ENCODE assay signal across 8 mouse cellular contexts in genomic region chr16:78575852-78576477, GRCm38 (mm10). TPM values are rescaled to one million over a fixed set of nuclear protein-coding genes. Genes with fewer than 3 reads are reported as not detected.
DNase-seq lines count a peak whose midpoint lies in the region; ATAC-seq and TF ChIP-seq lines count a peak whose summit lies in the region.

No protein-coding gene starts in this region.

- TF ChIP-seq CTCF in brain, embryonic 14.5 days (IDR thresholded peaks at IDR 0.05; ENCODE audit: borderline replicate concordance, extremely low read depth, insufficient read depth, insufficient read length) = no peak
- no peak; the same call in 1 of the 2 replicates for TF ChIP-seq CTCF in gastrocnemius, adult 2 months (IDR thresholded peaks at IDR 0.05)
- no peak for TF ChIP-seq CTCF in testis, adult 2 months (IDR thresholded peaks at IDR 0.05; ENCODE audit: control insufficient read depth, insufficient read depth, insufficient replicate concordance, low read depth, low read length)

- ATAC-seq in megakaryocyte progenitor cell, adult 5-6 weeks (replicated peaks; ENCODE audit: poor library complexity) = peak; percentile 29

- peak overlapping the region; percentile 89 for H3K27ac ChIP-seq in gastrocnemius, adult 2 months
- peak overlapping the region; percentile 50; the same call in 1 of the 2 replicates for H3K27ac ChIP-seq in testis, adult 2 months (ENCODE audit: control insufficient read depth, insufficient read depth, low read depth, low read length)

- peak; percentile 5 for DNase-seq in cerebellum, adult 9-11 months
- no peak for DNase-seq in cerebellum, adult 11 months
- peak; percentile 87 for DNase-seq in 3134 (ENCODE audit: extremely low read depth, insufficient read length, low spot score)
- peak; percentile 83 for DNase-seq in brain, embryonic 14.5 days (ENCODE audit: low read depth)
- peak; percentile 86 for DNase-seq in gastrocnemius, adult 2 months
- peak; percentile 75 to 85 for DNase-seq in kidney, postnatal 4 days

- no peaks in the 10 kb centered on the region for H3K27me3 ChIP-seq in testis, adult 2 months (ENCODE audit: control insufficient read depth, insufficient read depth, low read length)

- no peaks in the 10 kb centered on the region; the same call in 1 of the 2 replicates for H3K36me3 ChIP-seq in testis, adult 2 months (ENCODE audit: control insufficient read depth, insufficient read depth, low read length)

- no peak for TF ChIP-seq POLR2A in brain, embryonic 14.5 days (IDR thresholded peaks at IDR 0.05; ENCODE audit: borderline replicate concordance, extremely low read depth, insufficient read depth, insufficient read length, poor library complexity, severe bottlenecking)
- no peak for TF ChIP-seq POLR2A in testis, adult 2 months (IDR thresholded peaks at IDR 0.05; ENCODE audit: control insufficient read depth, low read depth, low read length)

- peak overlapping the region; percentile 92 for H3K4me3 ChIP-seq in gastrocnemius, adult 2 months
- H3K4me3 ChIP-seq in testis, adult 2 months (ENCODE audit: control insufficient read depth, low read depth, low read length) = peak overlapping the region; percentile 87

- H3K4me1 ChIP-seq in testis, adult 2 months (ENCODE audit: control insufficient read depth, insufficient read depth, low read length) = peaks cover 4% of the 10 kb centered on the region

- intact Hi-C loops in gastrocnemius, adult 2 months (cut with DNase I) = loop anchor here (5.0 kb wide), 2 partner anchors 124 to 199 kb away; partner anchors contain the start of gene Btg3

RNA-seq across cellular contexts. Expression of gene D16Ertd472e, which starts 0.5 kb away (rescaled TPM):
- polyA plus RNA-seq in brain, embryonic 14.5 days (2012; rRNA removed) = 5.3 and 5.8 TPM in 2 replicates
- 1 to 10 TPM; 3.5 TPM for total RNA-seq in gastrocnemius, adult 2 months (2021)
- total RNA-seq in megakaryocyte progenitor cell, adult 5-6 weeks (2015) = 50.1 and 52.8 TPM in 2 replicates
- 41.4 and 56.0 TPM in 2 replicates for total RNA-seq in megakaryocyte progenitor cell, adult 5-6 weeks (2017)
- polyA plus RNA-seq in testis, adult 2 months (2012; rRNA removed) = 41.7 and 43.2 TPM in 2 replicates

Comparison
In these comparisons a context has a peak if more than half of its experiments do, and no peak if none do; other contexts are left out.
1. RNA of gene D16Ertd472e, which starts 0.5 kb away (total RNA-seq): 41.4 to 56.0 TPM in megakaryocyte progenitor cell, adult 5-6 weeks; 3.5 TPM in gastrocnemius, adult 2 months; every median in the first group is over 4 times any median in the second.